Mouse (Mus musculus) stomach, embryonic 16.5 days (tissue): ENCODE results near the gene Vmn1r45. TPM values are rescaled to one million over a fixed set of nuclear protein-coding genes. Genes with fewer than 3 reads are reported as not detected.
"Not testable (repeated sequence)": the region's sequence is repeated elsewhere in the genome, so short reads cannot be mapped to it uniquely, and the experiment has no call there.

Experiments
- ATAC-seq: fragments of 200-750 bp; cut with Nextera tagmentation; 2 replicates; pipeline ENCODE4 v1.8.0; 2017; ENCODE audit warnings: moderate number of reproducible peaks, moderate TSS enrichment; ENCODE audit not compliant: insufficient read depth, low FRiP score
- H3K27ac ChIP-seq: fragments of 300-500 bp; sonication (generic); 2 replicates; pipeline ENCODE4 v1.5.1; 2014; ENCODE audit warnings: low read length
- H3K27me3 ChIP-seq: fragments of 300-500 bp; sonication (generic); 2 replicates; pipeline ENCODE4 v1.6.1; 2014; ENCODE audit warnings: low read length, control low read depth, mixed read lengths; ENCODE audit not compliant: control insufficient read depth, insufficient read depth
- H3K36me3 ChIP-seq: fragments of 300-500 bp; sonication (generic); 2 replicates; pipeline ENCODE4 v1.6.1; 2014; ENCODE audit warnings: low read length; ENCODE audit not compliant: control insufficient read depth, insufficient read depth
- H3K4me1 ChIP-seq: fragments of 300-500 bp; sonication (generic); 2 replicates; pipeline ENCODE4 v1.6.1; 2014; ENCODE audit warnings: low read length, control low read depth, mixed read lengths; ENCODE audit not compliant: control insufficient read depth, insufficient read depth
- H3K4me2 ChIP-seq: fragments of 300-500 bp; sonication (generic); 2 replicates; pipeline ENCODE4 v1.6.1; 2014; ENCODE audit warnings: low read depth, low read length, mixed read lengths
- H3K4me3 ChIP-seq: fragments of 300-500 bp; sonication (generic); replicated peaks from 2 replicates; pipeline ENCODE4 v1.5.1; 2014; ENCODE audit warnings: mild to moderate bottlenecking, low read length
- H3K9ac ChIP-seq: fragments of 300-500 bp; sonication (generic); 2 replicates; pipeline ENCODE4 v1.6.1; 2014; ENCODE audit warnings: low read length
- H3K9me3 ChIP-seq: fragments of 300-500 bp; sonication (generic); replicated peaks from 2 replicates; pipeline ENCODE4 v1.6.1; 2016; ENCODE audit warnings: low read length, control low read depth; ENCODE audit not compliant: control insufficient read depth
- WGBS: fragments of 180-500 bp; shearing (Covaris S2); extraction: QIAGEN DNeasy Blood & Tissue Kit; methylation state at CpG from one replicate; pipeline ENCODE4 v1.1.7; 2014; 5-methylcytosine and 5-hydroxymethylcytosine counted together
- polyA plus RNA-seq: library from polyadenylated mRNA; unstranded; fragments of >200 nt; fragmentation: Nextera tagmentation; extraction: Ambion mirVana; gene quantifications from 2 replicates; pipeline ENCODE4 v1.2.1, GENCODE M21; 2015

The Vmn1r45 gene
- polyA plus RNA-seq = not detected in 2 replicates

DNA sequence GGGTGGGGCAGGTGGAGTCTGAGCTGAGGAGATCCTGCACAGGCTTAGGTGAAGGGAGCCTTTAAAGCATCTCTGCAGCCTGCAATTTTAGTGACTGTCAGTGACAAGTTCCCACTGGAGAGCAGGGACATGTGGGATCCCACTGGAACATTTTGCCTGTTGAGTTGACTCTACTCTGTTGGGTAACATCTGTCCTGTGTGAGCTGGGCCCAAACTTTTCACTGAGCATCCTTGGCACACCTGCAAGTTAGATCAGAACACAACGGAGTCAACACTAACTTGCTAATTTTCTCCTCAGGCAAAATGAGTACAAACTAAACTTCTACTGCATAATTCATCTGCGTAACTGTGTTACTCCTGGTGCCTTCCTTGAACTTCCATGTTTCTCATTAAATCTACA is at the start of gene Vmn1r45:
Gene Vmn1r45 (minus strand): TSS at position 101 of the 400 bp plus-strand sequence.
- WGBS = 90% methylated on average over 2 of the region's 2 CpGs
- not testable (repeated sequence) for H3K27me3 ChIP-seq, H3K4me2 ChIP-seq, H3K4me3 ChIP-seq, H3K36me3 ChIP-seq, ATAC-seq, H3K27ac ChIP-seq, H3K9me3 ChIP-seq, H3K4me1 ChIP-seq, H3K9ac ChIP-seq

DNA sequence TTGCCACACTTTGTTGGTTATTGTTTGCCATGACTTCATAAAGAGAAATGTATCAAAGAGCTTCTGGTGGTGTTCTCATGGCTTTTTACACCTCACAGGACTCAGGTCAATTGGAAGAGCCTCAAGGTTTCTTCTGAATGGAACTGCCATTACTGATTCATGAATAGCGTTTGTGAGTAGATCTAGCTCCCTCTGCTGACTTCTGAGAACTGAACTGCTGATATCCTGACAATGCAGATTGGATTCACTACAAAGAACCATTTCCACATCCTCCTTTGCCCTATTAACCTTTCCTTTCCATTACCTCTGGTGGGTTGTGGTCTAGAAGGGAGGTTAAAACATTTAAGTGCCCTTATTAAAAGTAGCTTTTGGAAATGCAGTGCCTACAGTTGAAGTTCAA is 45.6 kb upstream of the Vmn1r45 start:
- Histone ChIP-seq H3K9ac (no peak overlapping the region), H3K9me3 (no peaks in the 10 kb centered on the region), H3K27ac (no peak overlapping the region), H3K27me3 (no peaks in the 10 kb centered on the region), H3K4me3 (no peak overlapping the region), H3K4me2 (no peak overlapping the region), H3K4me1 (no peaks in the 10 kb centered on the region), H3K36me3 (no peaks in the 10 kb centered on the region)
- ATAC-seq = no peak
- 8% methylated on average over 1 of the region's 1 CpGs for WGBS

DNA sequence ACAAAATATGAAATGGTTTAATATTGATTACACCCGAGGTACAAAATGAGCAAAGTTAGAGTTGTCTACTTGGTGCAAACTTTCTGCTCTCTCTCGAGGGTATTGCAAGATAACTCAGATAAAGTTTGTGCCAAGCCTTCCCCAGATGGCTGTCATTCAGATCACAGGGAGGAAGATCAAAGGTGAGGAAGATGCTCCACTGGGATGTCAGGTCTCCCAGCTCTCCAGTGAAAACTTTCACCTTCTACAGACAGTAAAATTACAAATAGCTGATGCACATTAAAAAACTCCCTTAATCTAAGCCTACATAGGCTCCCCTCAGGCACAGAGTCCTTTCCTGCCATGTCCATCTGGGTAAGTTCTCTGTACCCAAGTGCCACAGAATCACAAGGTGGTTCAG is 28.6 kb upstream of the Vmn1r45 start, which contains the start of gene Vmn1r46:
Gene Vmn1r46 (plus strand): TSS at position 301 of the 400 bp plus-strand sequence.
- ATAC-seq = no peak
- no peaks in the 10 kb centered on the region for H3K4me1 ChIP-seq
- no peaks in the 10 kb centered on the region for H3K36me3 ChIP-seq
- H3K27me3 ChIP-seq = no peaks in the 10 kb centered on the region
- H3K9ac ChIP-seq = no peak within 1 kb of the TSS
- H3K9me3 ChIP-seq = no peaks in the 10 kb centered on the region
- H3K4me3 ChIP-seq = no peak within 1 kb of the TSS
- no peak within 1 kb of the TSS for H3K27ac ChIP-seq
- WGBS = 64% methylated on average over 2 of the region's 2 CpGs
- H3K4me2 ChIP-seq = no peak within 1 kb of the TSS

DNA sequence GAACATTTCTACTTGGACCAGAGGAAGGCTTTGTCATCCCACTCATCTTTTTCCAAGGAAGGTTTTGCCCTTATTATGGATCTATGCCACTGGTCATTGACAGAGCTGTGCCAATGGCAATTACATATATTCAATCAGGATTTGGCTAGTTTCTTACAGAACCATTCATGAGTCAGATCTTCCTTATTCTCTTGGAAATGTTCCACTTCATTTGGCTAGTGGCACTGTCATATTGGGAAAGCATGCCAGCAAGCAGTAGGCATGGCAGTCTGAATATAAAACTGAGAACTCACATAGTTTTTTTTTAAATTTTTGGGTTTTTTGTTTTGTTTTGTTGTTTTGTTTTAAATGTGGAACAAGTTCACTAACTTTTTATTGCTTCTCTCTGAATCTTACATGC is 25.9 kb upstream of the Vmn1r45 start:
- H3K9ac ChIP-seq = no peak overlapping the region
- no peaks in the 10 kb centered on the region for H3K9me3 ChIP-seq
- H3K27ac ChIP-seq = no peak overlapping the region
- H3K4me1 ChIP-seq = no peaks in the 10 kb centered on the region
- H3K4me2 ChIP-seq = no peak overlapping the region
- H3K27me3 ChIP-seq = no peaks in the 10 kb centered on the region
- H3K4me3 ChIP-seq = no peak overlapping the region
- no peaks in the 10 kb centered on the region for H3K36me3 ChIP-seq
- no peak for ATAC-seq

DNA sequence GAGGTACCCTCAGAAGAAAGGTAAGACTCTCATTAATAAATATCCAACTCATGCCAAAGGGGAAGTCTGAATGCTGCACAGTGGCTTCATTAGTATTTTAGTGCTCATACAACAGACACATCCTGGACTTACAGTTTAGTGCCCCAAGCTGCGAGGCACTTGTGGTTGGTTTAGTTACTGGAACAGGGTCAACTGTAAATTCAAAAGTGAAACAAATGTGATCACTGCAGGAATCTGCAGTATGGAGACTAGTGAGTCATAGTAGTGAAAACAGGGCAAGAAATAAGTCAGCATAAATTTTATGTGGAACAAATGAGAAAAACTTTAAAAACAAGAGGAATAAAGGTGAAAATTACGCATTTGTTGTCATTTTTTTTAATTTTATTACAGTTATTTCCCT is 13.2 kb upstream of the Vmn1r45 start:
- H3K27ac ChIP-seq = no peak overlapping the region
- no peaks in the 10 kb centered on the region for H3K36me3 ChIP-seq
- H3K9ac ChIP-seq = no peak overlapping the region
- no peak overlapping the region for H3K4me2 ChIP-seq
- no peaks in the 10 kb centered on the region for H3K27me3 ChIP-seq
- no peaks in the 10 kb centered on the region; the same call in 1 of the 2 replicates for H3K9me3 ChIP-seq
- 63% methylated on average over 2 of the region's 2 CpGs for WGBS
- H3K4me3 ChIP-seq = no peak overlapping the region
- no peak for ATAC-seq
- H3K4me1 ChIP-seq = no peaks in the 10 kb centered on the region

DNA sequence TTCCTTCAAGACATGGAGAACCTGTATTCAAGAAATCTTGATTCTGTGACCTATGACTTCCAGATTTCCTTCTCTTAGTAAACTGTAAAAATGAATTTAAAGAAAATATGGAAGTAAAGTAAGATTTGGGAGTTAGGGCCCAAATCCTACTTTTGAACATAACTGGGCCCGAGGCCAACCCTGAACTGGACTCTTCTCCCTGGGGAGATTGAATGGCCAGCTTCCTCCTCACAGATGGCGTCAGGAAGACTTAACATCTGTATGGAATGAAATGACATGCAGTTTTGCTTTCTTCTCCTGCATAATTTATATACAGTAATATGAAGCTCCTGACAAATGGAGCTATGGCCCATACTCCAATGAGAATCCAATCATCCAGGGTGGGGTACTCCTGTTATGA is 528 bp upstream of the Vmn1r45 start:
- no peak for ATAC-seq

DNA sequence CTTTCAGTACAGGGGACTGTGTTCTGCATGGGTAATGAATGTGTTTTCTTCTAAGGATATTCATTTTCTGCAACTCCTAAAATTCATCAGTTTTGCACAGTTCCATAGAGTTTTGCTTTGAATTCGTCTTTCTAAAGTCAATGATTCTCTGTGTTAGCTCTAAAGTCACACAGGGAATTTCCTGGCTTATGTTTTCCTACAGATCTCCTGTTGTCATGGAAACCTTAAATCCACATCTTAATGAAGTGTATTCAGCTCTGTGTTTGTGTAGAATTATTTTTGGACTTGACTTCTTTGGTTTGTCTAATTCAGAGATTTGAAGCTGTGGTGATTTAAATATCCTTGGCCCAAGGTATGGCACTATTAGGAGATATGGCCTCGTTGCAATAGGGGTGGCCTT is 56.6 kb downstream of the Vmn1r45 start:
- no peaks in the 10 kb centered on the region for H3K27me3 ChIP-seq
- ATAC-seq = no peak
- H3K4me3 ChIP-seq = no peak overlapping the region

More for the DNA sequence above, 528 bp upstream of the Vmn1r45 start:
- no peak overlapping the region for H3K4me2 ChIP-seq
- no peak overlapping the region for H3K9ac ChIP-seq
- H3K9me3 ChIP-seq = no peaks in the 10 kb centered on the region
- 87% methylated on average over 2 of the region's 2 CpGs for WGBS
- no peaks in the 10 kb centered on the region for H3K4me1 ChIP-seq
- H3K4me3 ChIP-seq = no peak overlapping the region
- H3K27me3 ChIP-seq = no peaks in the 10 kb centered on the region
- no peaks in the 10 kb centered on the region for H3K36me3 ChIP-seq
- no peak overlapping the region for H3K27ac ChIP-seq

DNA sequence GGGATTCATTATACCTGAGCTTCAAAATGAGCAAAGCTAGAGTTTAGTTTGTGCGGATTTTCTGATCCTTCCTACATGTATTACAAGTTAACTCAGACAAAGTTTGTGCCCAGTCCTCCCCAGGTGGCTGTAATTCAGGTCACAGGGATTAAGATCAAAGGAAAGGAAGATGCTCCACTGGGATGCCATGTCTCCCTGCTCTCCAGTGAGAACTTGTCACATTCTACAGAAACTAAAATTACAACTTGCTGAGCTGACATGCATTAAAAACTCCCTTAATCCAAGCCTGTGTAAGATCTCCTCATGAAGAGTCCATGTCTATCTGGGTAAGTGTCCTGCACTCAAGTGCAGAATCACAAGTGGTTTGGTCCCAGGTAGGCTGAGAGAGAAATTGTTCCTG is 57.0 kb downstream of the Vmn1r45 start, which contains the start of gene Vmn1r44:
Gene Vmn1r44 (plus strand): TSS at position 301 of the 400 bp plus-strand sequence.
- Histone ChIP-seq H3K4me2 (no peak within 1 kb of the TSS), H3K4me1 (no peaks in the 10 kb centered on the region), H3K9ac (no peak within 1 kb of the TSS), H3K4me3 (no peak within 1 kb of the TSS), H3K27ac (no peak within 1 kb of the TSS), H3K36me3 (no peaks in the 10 kb centered on the region), H3K9me3 (no peaks in the 10 kb centered on the region), H3K27me3 (no peaks in the 10 kb centered on the region)
- ATAC-seq = no peak
- 69% methylated on average over 1 of the region's 1 CpGs for WGBS

More for the DNA sequence above, 56.6 kb downstream of the Vmn1r45 start:
- Histone ChIP-seq H3K9ac (no peak overlapping the region), H3K9me3 (no peaks in the 10 kb centered on the region), H3K27ac (no peak overlapping the region), H3K36me3 (no peaks in the 10 kb centered on the region), H3K4me2 (no peak overlapping the region), H3K4me1 (no peaks in the 10 kb centered on the region)
- WGBS = 57% methylated on average over 2 of the region's 2 CpGs
